Mouse (Mus musculus) ES-E14 (cell line): ENCODE results near the gene Thap11.
"Not testable (repeated sequence)": the region's sequence is repeated elsewhere in the genome, so short reads cannot be mapped to it uniquely, and the experiment has no call there.

Experiments used
- CHD2 ChIP-seq: IDR thresholded peaks from 2 replicates; pipeline ENCODE4 v1.6.1; 2014; ENCODE audit warnings: mild to moderate bottlenecking, low read depth, low read length, inconsistent platforms
- HCFC1 ChIP-seq: IDR thresholded peaks from 2 replicates; pipeline ENCODE4 v1.6.1; 2012; ENCODE audit warnings: low read length, inconsistent platforms, borderline replicate concordance; ENCODE audit not compliant: insufficient read depth
- MAFK ChIP-seq: IDR thresholded peaks from 2 replicates; pipeline ENCODE4 v1.6.1; 2014; ENCODE audit warnings: mild to moderate bottlenecking, low read depth, low read length, inconsistent platforms; ENCODE audit not compliant: insufficient read depth
- ZC3H11A ChIP-seq: IDR thresholded peaks from 2 replicates; pipeline ENCODE4 v1.6.1; 2012; ENCODE audit warnings: low read depth, mild to moderate bottlenecking, inconsistent platforms, low read length, borderline replicate concordance
- ZNF384 ChIP-seq: IDR thresholded peaks from 2 replicates; pipeline ENCODE4 v1.6.1; 2012; ENCODE audit warnings: low read depth, low read length, inconsistent platforms

- TF ChIP-seq ZC3H11A, MAFK, ZNF384, HCFC1, CHD2: not testable (repeated sequence)
Observed at GRCm38 (mm10) chr8:105833740-105834139, 21.2 kb upstream of the Thap11 start.
